Mouse (Mus musculus) granulocyte monocyte progenitor cell, adult 5-6 weeks (primary cell): ENCODE data around the gene Fbxo31. TPM values are rescaled to one million over a fixed set of nuclear protein-coding genes. Genes with fewer than 3 reads are reported as not detected.
A peak's percentile ranks its signal among the peaks of the same experiment; 100 is the strongest.
"Not testable (repeated sequence)": the region's sequence is repeated elsewhere in the genome, so short reads cannot be mapped to it uniquely, and the experiment has no call there.

Source experiments
- ATAC-seq: replicated peaks from 2 replicates; pipeline ENCODE4 v1.8.0; 2016; ENCODE audit warnings: mild to moderate bottlenecking, moderate TSS enrichment, inconsistent platforms; ENCODE audit not compliant: poor library complexity, severe bottlenecking
- total RNA-seq, 2 experiments: library from RNA; stranded (forward) in 1 of 2; stranded (reverse) in 1 of 2; fragments of 200-712, 200-1000 nt in 1 of 2; fragments of >200 nt in 1 of 2; fragmentation: Nextera tagmentation in 1 of 2; gene quantifications; 2 replicates each; pipeline ENCODE4 v1.2.3; 2014 to 2017

The Fbxo31 gene
- total RNA-seq (2014; fragmentation: Nextera tagmentation) (6.8 and 17.9 TPM in 2 replicates), total RNA-seq (2017) (6.2 and 7.8 TPM in 2 replicates)

DNA sequence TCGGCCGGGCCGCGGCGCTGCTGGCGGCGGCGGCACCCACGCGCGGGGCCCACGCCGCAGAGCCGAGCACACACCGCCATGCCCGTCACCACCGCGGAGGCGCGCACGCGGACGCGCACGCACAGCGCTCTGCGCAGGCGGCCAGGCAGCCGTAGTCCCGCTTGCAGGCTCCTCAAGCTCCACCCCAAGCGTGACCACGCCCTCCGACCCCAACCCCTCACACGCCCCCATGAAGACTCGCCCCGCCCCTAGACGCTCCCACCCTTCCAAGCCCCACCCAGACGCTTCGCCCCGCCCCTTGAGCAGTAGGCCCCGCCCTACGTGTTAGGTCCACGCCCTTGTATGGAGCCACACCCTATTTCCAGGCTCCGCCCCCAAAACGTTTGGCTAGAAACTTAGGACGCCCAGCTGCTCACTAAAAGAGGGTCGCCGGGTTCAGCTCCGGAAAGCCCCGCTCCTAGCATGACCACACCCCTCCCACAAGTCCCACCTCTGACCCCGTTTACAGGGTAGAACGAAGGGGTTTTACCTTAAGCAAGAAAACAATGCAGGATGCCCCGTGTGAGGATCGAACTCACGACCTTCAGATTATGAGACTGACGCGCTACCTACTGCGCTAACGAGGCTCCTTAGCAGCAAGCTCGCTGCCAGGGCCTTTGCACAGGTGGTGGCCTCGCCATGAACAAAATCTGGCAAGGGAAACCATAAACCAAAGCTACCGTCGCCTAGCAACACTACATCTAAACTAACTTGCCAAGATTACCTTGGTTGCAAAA is at the start of gene Fbxo31:
Fbxo31 (minus strand) TSS at position 131 of the 776 bp plus-strand sequence.
- ATAC-seq: peak; percentile 72

- ATAC-seq: no peak
These were observed 44.4 kb upstream of the Fbxo31 start for GRCm38 (mm10) chr8:121623043-121623442.

- no peak for ATAC-seq
These were observed 43.3 kb upstream of the Fbxo31 start for GRCm38 (mm10) chr8:121621879-121622278.

DNA sequence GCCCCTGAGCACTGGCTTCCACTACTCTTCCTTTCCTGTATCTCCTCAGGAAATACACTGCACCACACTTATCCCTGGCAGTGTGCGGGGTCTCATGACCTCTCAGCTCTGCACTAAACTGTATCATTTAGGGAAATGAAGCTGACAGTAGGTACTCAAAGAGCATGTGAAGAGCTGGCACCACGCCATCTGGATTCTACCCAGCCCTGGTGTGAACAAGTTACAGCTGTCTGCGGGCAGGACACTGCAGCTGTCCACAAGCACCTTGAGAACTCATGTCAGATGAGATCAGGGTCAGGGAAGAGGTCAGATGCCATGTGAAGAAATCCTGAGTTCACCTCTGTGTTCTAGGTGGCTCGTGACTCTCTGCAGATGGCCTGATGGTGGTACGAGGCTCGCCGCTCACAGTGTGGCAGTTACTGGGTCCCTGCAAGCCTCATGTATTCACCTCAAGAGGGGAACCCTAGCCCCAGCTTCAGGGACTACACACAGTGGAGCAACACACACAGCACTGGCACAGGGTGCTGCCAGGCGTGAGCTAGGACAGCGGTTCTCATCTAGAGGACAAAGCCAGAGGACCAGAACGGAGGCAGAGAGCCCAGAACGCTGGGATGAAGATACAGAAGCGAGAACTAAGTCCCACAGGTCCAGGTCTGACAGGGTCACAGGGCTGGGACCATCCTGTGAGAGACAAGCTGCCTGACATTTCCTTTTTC is 42.4 kb upstream of the Fbxo31 start:
- ATAC-seq: no peak

DNA sequence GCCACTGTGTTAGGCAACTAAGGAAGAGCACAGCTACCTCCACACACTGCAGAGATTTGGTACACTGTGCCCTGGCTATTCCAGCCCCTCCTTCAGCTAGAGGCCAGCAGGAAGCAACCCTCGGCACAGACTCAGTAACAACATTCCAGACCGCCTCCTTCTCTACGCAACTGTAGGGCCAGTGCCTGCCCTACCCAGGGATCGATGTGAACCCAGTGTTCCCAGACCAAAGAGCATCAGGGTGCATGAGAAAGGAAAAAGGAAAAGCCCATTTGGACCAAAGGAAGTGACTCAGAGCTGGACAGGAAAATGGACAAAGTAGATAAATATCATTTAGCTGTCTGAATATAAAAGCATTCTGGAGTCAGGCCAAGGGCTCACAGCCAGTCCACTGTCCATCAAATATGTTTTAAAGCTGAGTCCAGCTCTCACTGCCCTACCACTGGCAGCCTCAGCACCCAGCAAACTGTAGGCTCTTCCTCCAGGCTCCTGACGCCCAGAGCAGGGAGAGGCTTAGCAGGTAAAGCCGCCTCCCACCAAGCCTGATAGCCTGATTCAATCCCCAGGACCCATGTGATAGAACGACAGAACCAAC is 40.9 kb upstream of the Fbxo31 start:
- ATAC-seq: no peak

- ATAC-seq: no peak
These were observed 34.8 kb upstream of the Fbxo31 start for GRCm38 (mm10) chr8:121613419-121613818.

- ATAC-seq: no peak
These were observed 31.3 kb upstream of the Fbxo31 start for GRCm38 (mm10) chr8:121609916-121610315.

DNA sequence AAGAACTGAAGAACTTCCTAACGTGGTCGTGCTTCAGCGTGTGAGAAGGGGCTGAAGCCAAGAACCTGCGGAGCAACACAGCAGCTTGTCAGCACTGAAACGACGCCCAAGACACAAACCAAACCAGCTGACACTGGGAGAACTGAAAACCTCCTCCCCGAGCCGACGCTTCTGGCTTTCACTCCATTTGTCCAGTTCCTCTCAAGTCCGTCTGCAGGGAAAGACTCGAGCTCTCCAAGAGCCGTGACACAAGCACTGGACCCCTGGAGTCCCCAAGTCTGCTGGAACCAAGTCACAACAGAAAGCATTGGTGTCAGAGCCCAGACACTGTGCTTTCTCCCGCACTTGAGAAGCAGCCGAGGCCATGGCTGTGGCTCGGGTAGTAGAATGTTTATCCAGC is 30.6 kb upstream of the Fbxo31 start:
- no peak for ATAC-seq

DNA sequence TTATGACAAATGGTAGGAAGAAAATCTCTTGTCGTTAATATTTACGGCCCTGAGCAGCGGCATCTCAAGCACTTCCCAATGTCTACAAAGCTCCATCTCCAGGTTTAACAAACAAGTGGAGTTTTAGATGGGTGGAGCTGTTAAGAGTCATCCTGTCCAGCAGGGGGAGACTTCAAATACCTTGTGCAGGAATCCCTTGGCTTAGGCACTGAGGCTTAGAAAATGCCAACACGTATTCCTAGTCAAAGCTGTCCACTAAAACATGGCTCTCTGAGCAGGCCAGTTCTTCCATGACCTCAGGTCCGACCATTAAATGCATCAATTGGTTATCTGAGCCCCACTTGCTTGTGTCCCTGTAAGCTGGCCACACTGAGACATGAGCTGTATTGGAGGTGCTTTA is 29.1 kb upstream of the Fbxo31 start:
- ATAC-seq: no peak

- ATAC-seq: no peak
These were observed 25.2 kb upstream of the Fbxo31 start for GRCm38 (mm10) chr8:121603801-121604200.

GRCm38 (mm10) chr8:121602860-121603259 is 24.3 kb upstream of the Fbxo31 start:
- peak; percentile 83 for ATAC-seq

DNA sequence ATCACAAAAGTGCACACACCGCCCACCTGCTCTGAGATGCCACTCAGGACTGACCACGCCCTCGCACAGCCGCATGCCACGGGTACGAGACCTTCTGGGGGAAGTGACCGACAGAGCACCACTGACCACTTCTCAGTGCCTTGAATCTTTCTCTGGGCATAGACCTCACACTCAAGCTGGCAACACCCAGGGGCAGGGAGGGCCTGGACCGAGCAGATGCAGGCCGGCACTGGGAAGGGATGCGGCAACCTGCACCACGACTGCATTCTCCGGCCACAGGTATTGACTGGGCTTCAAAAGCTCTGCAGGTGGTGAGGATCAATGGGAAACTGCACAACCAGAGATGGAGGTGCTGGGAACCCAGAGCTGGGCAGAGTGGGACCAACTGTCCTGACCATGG is 23.8 kb upstream of the Fbxo31 start:
- no peak for ATAC-seq

DNA sequence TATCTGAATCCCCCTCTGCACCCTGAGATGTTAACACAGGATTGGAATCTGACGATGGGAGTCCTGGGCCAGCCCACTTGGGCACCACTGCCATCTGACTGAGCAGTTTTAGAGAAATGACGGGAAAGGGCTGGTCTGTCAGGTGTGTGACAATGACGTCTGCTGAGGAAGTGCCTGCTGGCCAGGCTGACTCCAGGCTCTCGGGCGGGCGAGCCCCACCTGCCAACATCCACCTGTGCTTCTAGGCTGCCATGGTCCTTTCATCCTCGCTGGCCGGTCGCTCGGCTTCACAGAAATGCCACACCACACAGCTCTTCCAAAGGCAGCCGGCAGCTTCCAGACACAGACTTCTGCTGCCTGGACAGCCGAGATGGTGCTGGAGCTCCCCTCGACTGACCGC is 21.2 kb upstream of the Fbxo31 start:
- ATAC-seq: no peak

DNA sequence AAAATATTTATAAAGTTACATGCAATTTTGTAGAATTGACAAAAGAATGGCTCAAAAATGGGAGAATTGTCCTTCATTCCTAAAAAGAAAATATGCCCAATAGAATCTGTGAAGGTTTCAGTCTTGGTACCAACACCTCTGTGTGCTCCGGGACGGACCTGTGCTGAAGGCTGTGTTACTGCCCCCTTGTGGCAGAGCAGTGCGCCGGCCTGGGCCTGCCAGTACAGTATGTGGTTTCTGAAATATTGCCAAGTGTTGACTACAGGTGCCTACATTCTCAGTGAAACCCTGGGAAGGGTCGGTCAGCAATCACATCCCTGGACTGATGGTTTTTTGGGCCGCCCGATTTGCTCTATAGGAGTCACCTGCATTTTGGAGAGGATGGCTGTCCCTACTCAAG is 20.3 kb upstream of the Fbxo31 start:
- ATAC-seq: peak; percentile 71

DNA sequence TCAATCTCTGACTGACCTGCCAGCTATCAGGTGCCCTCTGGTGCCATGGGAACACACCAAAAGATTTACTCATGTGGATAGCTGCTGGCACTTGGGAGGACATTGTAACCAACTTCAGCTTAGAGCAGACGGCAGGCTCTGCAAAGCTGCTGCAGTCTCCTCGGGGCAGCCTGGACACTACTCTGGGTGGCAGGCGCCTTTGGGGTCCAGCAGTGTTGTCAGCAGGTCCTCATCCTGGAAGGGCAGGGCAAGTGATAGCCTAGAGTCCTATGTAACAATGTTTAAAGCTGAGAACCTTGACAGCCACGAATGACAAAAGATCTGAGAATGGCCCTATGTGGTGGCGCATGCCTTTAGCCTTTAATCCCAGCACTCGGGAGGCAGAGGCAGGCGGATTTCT is 19.6 kb upstream of the Fbxo31 start:
- ATAC-seq: no peak

DNA sequence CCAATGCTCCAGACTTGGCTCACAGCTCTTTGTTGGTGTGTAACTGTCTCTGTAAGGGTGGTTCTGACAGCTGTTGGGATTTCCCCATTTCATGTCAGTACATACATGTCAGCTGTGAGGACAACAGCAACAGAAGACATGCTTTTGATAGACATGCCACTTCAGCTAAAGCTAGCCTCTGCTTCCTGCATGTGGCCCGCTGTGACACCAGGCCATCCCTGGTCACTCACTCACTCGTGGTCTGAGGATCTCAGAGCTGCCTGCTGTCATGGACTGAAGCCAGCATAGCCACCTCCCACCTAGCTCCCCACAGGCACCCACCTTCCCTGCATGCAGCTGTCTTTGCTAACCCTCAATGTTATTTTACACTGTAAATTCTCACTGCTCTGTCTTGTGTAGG is 18.9 kb upstream of the Fbxo31 start:
- ATAC-seq: not testable (repeated sequence)

DNA sequence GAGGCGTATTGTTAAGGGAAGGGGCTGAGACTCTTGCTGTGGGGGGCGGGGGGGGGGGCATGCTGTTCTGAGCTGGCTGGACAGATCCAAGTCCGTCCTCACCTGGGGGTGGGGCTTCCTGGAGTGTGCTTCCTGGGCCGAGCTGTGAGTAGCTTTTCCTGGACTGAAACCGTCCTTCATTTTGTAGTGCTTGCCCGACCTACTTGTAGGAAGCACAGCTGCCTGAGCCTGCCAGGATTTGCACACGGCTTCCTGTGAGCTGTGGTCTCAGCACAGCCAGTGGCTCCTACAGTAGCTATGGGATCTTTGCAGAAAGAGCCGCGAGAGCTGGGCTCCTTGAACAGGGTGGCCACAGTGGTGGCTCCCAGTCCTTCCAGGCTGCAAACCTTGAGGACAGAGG is 15.4 kb upstream of the Fbxo31 start:
- ATAC-seq: no peak

- ATAC-seq: no peak
These were observed 14.7 kb upstream of the Fbxo31 start for GRCm38 (mm10) chr8:121593293-121593692.

DNA sequence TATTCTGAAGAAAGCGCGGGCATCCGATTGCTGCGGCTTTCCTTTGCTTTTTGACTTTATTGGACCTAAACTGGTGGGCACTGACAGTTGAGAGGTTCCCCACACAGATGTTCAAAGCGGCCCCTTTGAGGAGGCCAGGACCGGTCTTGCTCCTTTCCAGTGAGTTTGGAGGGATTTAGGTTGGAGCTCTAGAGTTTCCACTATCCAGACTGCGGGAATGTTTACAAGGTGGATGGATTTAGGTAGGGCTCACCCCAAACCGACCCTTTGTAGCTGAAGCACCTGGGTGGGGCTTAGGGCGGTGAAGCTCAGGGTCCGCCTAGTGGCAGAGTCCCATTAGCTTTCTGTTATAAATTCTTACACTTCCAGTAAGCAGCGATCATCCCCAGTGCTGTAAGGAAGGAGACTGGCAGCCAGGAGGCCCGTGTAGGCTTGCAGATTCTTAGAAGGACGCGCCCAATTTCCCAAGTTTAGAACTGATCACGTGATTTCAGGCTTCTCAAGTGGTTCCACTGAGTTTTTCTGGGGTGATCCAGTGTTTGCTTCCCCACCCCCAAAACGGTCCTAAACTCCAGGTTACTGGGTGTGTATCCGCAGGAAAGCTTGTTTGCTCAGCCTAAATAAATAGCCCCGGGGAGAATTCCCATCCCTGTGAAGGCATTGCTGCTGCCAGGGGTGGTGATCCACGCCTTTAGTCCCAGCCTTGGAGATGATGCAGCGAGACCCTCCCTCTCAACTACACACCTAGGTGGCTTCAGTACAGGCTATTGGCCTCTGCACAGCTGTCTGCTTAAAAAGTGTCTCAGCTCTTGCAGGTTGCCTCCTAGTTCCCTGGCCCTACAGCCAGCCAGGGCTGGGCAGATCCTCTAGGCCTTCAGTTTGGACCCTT is 12.8 kb upstream of the Fbxo31 start:
- peak; percentile 55 for ATAC-seq
